Mouse (Mus musculus) liver, adult 2 months (tissue): ENCODE measurements around the gene Gchfr. TPM values are rescaled to one million over a fixed set of nuclear protein-coding genes. Genes with fewer than 3 reads are reported as not detected.

Experiments
- DNase-seq: peaks from one replicate; pipeline ENCODE4 v3.0.0-alpha.2; 2011; ENCODE audit warnings: low read depth, low spot score; ENCODE audit errors: extremely low read depth
- H3K27ac ChIP-seq: fragments of 200-500 bp; replicated peaks from 2 replicates; pipeline ENCODE4 v1.5.1; 2012; ENCODE audit warnings: low read depth, mild to moderate bottlenecking, control low read depth, inconsistent platforms, low read length; ENCODE audit not compliant: insufficient read depth
- H3K27me3 ChIP-seq: fragments of 200-500 bp; 2 replicates; pipeline ENCODE4 v1.6.1; 2012; ENCODE audit warnings: mild to moderate bottlenecking, moderate library complexity, low read length, inconsistent platforms; ENCODE audit not compliant: control insufficient read depth, insufficient read depth
- H3K36me3 ChIP-seq: fragments of 200-500 bp; 2 replicates; pipeline ENCODE4 v1.6.1; 2012; ENCODE audit warnings: low read length, inconsistent platforms; ENCODE audit not compliant: control insufficient read depth, insufficient read depth
- H3K4me1 ChIP-seq: fragments of 200-500 bp; 2 replicates; pipeline ENCODE4 v1.6.1; 2011; ENCODE audit warnings: low read length; ENCODE audit not compliant: control insufficient read depth, insufficient read depth
- H3K4me3 ChIP-seq: fragments of 200-500 bp; 2 replicates; pipeline ENCODE4 v1.5.1; 2011; ENCODE audit warnings: low read depth, mild to moderate bottlenecking, control low read depth, low read length, moderate library complexity; ENCODE audit not compliant: insufficient read depth
- H3K79me2 ChIP-seq: fragments of 200-500 bp; 2 replicates; pipeline ENCODE4 v1.6.1; 2012; ENCODE audit warnings: inconsistent platforms, mild to moderate bottlenecking, low read length, moderate library complexity; ENCODE audit not compliant: control insufficient read depth, insufficient read depth
- H3K9ac ChIP-seq: fragments of 200-500 bp; 2 replicates; pipeline ENCODE4 v1.6.1; 2012; ENCODE audit warnings: low read depth, mild to moderate bottlenecking, control low read depth, inconsistent platforms, low read length
- CTCF ChIP-seq: fragments of 200-500 bp; IDR thresholded peaks from 2 replicates; pipeline ENCODE4 v1.5.1; 2011; ENCODE audit warnings: low read depth, low read length, control low read depth
- POLR2A ChIP-seq: fragments of 200-500 bp; IDR thresholded peaks from 2 replicates; pipeline ENCODE4 v1.6.1; 2011; ENCODE audit warnings: low read length, control low read depth; ENCODE audit not compliant: insufficient read depth; ENCODE audit errors: extremely low read depth
- WGBS: fragments of 180-500 bp; shearing (Covaris S2); methylation state at CpG from one replicate; pipeline ENCODE4 v1.1.7; 2018; 5-methylcytosine and 5-hydroxymethylcytosine counted together
- polyA plus RNA-seq: library from polyadenylated mRNA; depleted of rRNA; stranded (reverse); fragments of >200 nt; gene quantifications from 2 replicates; pipeline ENCODE4 v1.2.3, GENCODE M21; 2012; rRNA removed
- total RNA-seq: library from RNA; depleted of rRNA; stranded (reverse); fragments of >200 nt; gene quantifications from 2 replicates; pipeline ENCODE4 v1.2.3, GENCODE M21; 2014; rRNA removed

The Gchfr gene
- total and polyA plus RNA-seq, 2 experiments, result 275 to 597 TPM

GRCm38 (mm10) chr2:119208344-119209175 lies 41.0 kb downstream of the Gchfr start, which contains the start of the genes Zfyve19 and Dnajc17:
Zfyve19 (plus strand) TSS chr2:119208617.
Dnajc17 (minus strand) TSS chr2:119208795.
- WGBS, result under 1% methylated on average over 51 of the region's 51 CpGs
- TF ChIP-seq CTCF, result no peak
- TF ChIP-seq POLR2A, result peak; percentile 65; the same call in 1 of the 2 replicates
- Histone ChIP-seq H3K27ac (peak within 1 kb of the TSS; percentile 90), H3K27me3 (no peaks in the 10 kb centered on the region), H3K79me2 (no peaks in the 10 kb centered on the region), H3K4me3 (peak within 1 kb of the TSS; percentile 87), H3K4me1 (peaks cover 4% of the 10 kb centered on the region; the same call in 1 of the 2 replicates), H3K9ac (peak within 1 kb of the TSS; percentile 80), H3K36me3 (peaks cover 11% of the 10 kb centered on the region)
- peak; percentile 95 for DNase-seq

- no peak overlapping the region for H3K27ac ChIP-seq
- H3K79me2 ChIP-seq, result no peaks in the 10 kb centered on the region
- peaks cover 4% of the 10 kb centered on the region; the same call in 1 of the 2 replicates for H3K4me1 ChIP-seq
- H3K27me3 ChIP-seq, result no peaks in the 10 kb centered on the region
- H3K9ac ChIP-seq, result peak overlapping the region; percentile 77
- no peak for TF ChIP-seq CTCF
- no peak for TF ChIP-seq POLR2A
- H3K4me3 ChIP-seq, result peak overlapping the region; percentile 87
- peaks cover 11% of the 10 kb centered on the region for H3K36me3 ChIP-seq
- DNase-seq, result no peak
- WGBS, result 0% methylated on average over 13 of the region's 13 CpGs
Observed at GRCm38 (mm10) chr2:119209176-119209507, 41.6 kb downstream of the Gchfr start.

Other genes with a start within 250 kb of the Gchfr start
- gene Chst14, start 241.3 kb upstream of the Gchfr start, total RNA-seq, result 0.55 and 1.2 TPM in 2 replicates
- gene Chst14, start 241.3 kb upstream of the Gchfr start, polyA plus RNA-seq, result 1.8 and 2.0 TPM in 2 replicates
- gene Ccdc32, start 138.4 kb upstream of the Gchfr start, total RNA-seq, result 5.1 and 5.3 TPM in 2 replicates
- 3.0 and 3.1 TPM in 2 replicates for gene Ccdc32, start 138.4 kb upstream of the Gchfr start, polyA plus RNA-seq
- 2.3 and 3.8 TPM in 2 replicates for gene Rpusd2, start 133.0 kb upstream of the Gchfr start, total RNA-seq
- gene Rpusd2, start 133.0 kb upstream of the Gchfr start, polyA plus RNA-seq, result 2.9 and 3.0 TPM in 2 replicates
- 0.28 and 0.67 TPM in 2 replicates for gene Knl1, start 120.7 kb upstream of the Gchfr start, total RNA-seq
- not detected in 2 replicates for gene Knl1, start 120.7 kb upstream of the Gchfr start, polyA plus RNA-seq
- 0.65 and 1.5 TPM in 2 replicates for gene Rad51, start 55.0 kb upstream of the Gchfr start, total RNA-seq
- gene Rad51, start 55.0 kb upstream of the Gchfr start, polyA plus RNA-seq, result 0.37 and 0.51 TPM in 2 replicates
- 47.7 and 63.6 TPM in 2 replicates for gene Rmdn3, start 10.7 kb upstream of the Gchfr start, total RNA-seq
- gene Rmdn3, start 10.7 kb upstream of the Gchfr start, polyA plus RNA-seq, result 26.4 and 34.9 TPM in 2 replicates
- gene Gm14137, start 6.7 kb downstream of the Gchfr start, total RNA-seq, result not detected in 2 replicates
- not detected in 2 replicates for gene Gm14137, start 6.7 kb downstream of the Gchfr start, polyA plus RNA-seq
- gene Zfyve19, start 40.8 kb downstream of the Gchfr start, total RNA-seq, result 15.9 and 20.5 TPM in 2 replicates
- gene Zfyve19, start 40.8 kb downstream of the Gchfr start, polyA plus RNA-seq, result 27.2 and 28.8 TPM in 2 replicates
- 1.8 and 3.6 TPM in 2 replicates for gene Dnajc17, start 41.0 kb downstream of the Gchfr start, total RNA-seq
- 1.5 and 2.6 TPM in 2 replicates for gene Dnajc17, start 41.0 kb downstream of the Gchfr start, polyA plus RNA-seq
- gene Ppp1r14d, start 62.1 kb downstream of the Gchfr start, total RNA-seq, result not detected in 2 replicates
- gene Ppp1r14d, start 62.1 kb downstream of the Gchfr start, polyA plus RNA-seq, result 0.11 TPM in 1 of 2 replicates, not detected in the other
- 0.28 and 0.54 TPM in 2 replicates for gene Spint1, start 69.6 kb downstream of the Gchfr start, total RNA-seq
- gene Spint1, start 69.6 kb downstream of the Gchfr start, polyA plus RNA-seq, result 0.23 and 0.34 TPM in 2 replicates
- gene Rhov, start 103.5 kb downstream of the Gchfr start, total RNA-seq, result not detected in 2 replicates
- gene Rhov, start 103.5 kb downstream of the Gchfr start, polyA plus RNA-seq, result not detected in 2 replicates
- 4.4 and 7.5 TPM in 2 replicates for gene Vps18, start 121.0 kb downstream of the Gchfr start, total RNA-seq
- gene Vps18, start 121.0 kb downstream of the Gchfr start, polyA plus RNA-seq, result 13.4 and 14.8 TPM in 2 replicates
- gene Dll4, start 158.0 kb downstream of the Gchfr start, total RNA-seq, result 3.0 and 5.2 TPM in 2 replicates
- gene Dll4, start 158.0 kb downstream of the Gchfr start, polyA plus RNA-seq, result 3.1 and 4.1 TPM in 2 replicates
- 3.2 and 5.5 TPM in 2 replicates for gene Chac1, start 183.5 kb downstream of the Gchfr start, total RNA-seq
- 4.1 and 6.1 TPM in 2 replicates for gene Chac1, start 183.5 kb downstream of the Gchfr start, polyA plus RNA-seq